Mouse (Mus musculus) heart, postnatal 0 days (tissue): ENCODE results near the gene Anapc4.

Experiments
- CTCF ChIP-seq: IDR thresholded peaks from 2 replicates; pipeline ENCODE4 v1.5.1; 2016; ENCODE audit warnings: antibody characterized with exemption, control low read depth, low read depth
- EP300 ChIP-seq: IDR thresholded peaks from 2 replicates; pipeline ENCODE4 v1.6.1; 2016; ENCODE audit warnings: antibody characterized with exemption, low read depth

GRCm38 (mm10) chr5:52916186-52916585, 82.4 kb downstream of the Anapc4 start:
- no peak for TF ChIP-seq CTCF
- TF ChIP-seq EP300: no peak
